Mouse (Mus musculus): ENCODE data around the gene Large2. TPM values are rescaled to one million over a fixed set of nuclear protein-coding genes. Genes with fewer than 3 reads are reported as not detected.

The Large2 gene
- polyA plus RNA-seq, 1 experiment from 2014 or later: 13.0 TPM

DNA sequence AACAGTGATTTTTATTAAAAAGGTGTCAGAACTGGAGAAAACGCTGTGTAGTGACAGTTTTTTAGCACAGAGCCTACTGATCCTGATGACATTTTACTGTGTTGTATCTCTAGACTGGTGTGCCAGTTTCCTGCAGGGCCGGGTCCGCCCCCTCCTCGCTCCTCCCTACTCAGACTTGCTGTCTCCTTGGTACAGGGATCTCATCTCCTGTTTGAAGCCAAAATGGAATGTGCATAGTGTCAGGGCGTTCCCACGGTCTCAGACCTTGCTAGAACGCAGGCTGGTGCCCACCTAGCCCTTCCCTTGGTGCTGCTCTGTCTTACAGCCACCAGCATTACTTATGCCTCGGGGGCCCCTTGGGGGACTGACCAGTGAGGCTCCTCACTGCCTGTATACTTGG, 12.9 kb downstream of the Large2 start:
- Histone ChIP-seq H3K27me3 (ENCODE audit: low read depth, poor library complexity, severe bottlenecking) (no peaks in the 10 kb centered on the region), H3K4me1 (no peaks in the 10 kb centered on the region), H3K27ac (no peak overlapping the region), H3K36me3 (peaks cover 82% of the 10 kb centered on the region), H3K4me3 (no peak overlapping the region), H3K9me3 (replicated peaks) (no peaks in the 10 kb centered on the region)
- no peak for DNase-seq (ENCODE audit: low spot score)
- WGBS: 87% methylated on average over 8 of the region's 8 CpGs

DNA sequence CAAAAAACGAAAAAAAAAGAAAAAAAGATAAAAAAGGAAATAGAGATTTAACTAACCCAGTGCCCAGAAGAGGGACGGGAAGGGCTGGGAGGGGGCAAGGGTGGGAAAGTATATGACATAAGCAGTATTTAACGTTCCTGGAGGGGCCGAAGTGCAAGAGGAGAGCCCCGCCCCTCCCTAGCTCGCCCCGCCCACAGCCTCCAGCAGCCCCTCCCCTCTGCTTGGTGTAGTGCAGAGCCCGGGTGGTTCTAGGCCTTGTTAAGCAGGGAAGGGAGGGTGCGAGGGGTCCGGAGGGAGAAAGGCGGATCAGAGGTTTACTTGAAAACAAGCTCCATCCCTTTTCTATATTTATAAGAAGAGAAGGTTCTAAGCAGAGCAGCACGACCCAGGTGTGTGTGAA, 13.8 kb downstream of the Large2 start:
- H3K9me3 ChIP-seq (replicated peaks): no peaks in the 10 kb centered on the region
- peaks cover 85% of the 10 kb centered on the region for H3K36me3 ChIP-seq
- no peak for DNase-seq (ENCODE audit: low spot score)
- H3K4me1 ChIP-seq: no peaks in the 10 kb centered on the region
- no peak overlapping the region for H3K4me3 ChIP-seq
- H3K27me3 ChIP-seq (ENCODE audit: low read depth, poor library complexity, severe bottlenecking): no peaks in the 10 kb centered on the region
- WGBS: 22% methylated on average over 12 of the region's 12 CpGs
- H3K27ac ChIP-seq: no peak overlapping the region

DNA sequence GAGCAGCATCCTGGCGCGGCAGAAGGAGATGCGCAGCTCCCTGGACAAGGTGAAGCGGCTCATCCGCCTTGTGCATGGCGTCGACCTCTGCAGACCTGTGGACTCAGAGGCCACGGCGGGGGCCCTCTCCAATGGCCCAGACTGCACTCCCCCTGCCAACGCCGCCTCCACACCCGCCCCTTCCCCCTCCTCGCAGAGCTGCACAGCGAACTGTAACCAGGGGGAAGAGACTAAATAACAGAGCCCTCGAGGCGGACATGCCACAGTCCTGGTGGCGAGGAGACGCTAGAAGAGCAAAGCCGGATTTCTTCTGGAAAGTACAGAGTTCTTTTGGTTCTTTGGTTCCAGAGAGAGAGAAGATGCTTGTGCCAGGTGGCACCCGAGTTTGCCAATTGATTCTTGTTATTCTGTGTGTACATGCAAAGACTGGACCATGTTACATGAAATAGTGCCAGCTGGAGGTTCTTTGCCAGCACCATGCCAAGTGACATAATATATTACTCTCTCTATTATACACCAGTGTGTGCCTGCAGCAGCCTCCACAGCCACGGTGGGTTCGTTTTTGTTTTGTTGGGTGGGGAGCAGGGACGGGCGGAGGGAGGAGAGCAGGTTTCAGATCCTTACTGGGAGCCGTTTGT, 14.4 kb downstream of the Large2 start:
- Histone ChIP-seq H3K27me3 (ENCODE audit: low read depth, poor library complexity, severe bottlenecking) (no peaks in the 10 kb centered on the region), H3K36me3 (peaks cover 83% of the 10 kb centered on the region), H3K9me3 (replicated peaks) (no peaks in the 10 kb centered on the region), H3K4me1 (no peaks in the 10 kb centered on the region), H3K27ac (no peak overlapping the region), H3K4me3 (no peak overlapping the region)
- WGBS: 74% methylated on average over 25 of the region's 25 CpGs
- no peak for DNase-seq (ENCODE audit: low spot score)

DNA sequence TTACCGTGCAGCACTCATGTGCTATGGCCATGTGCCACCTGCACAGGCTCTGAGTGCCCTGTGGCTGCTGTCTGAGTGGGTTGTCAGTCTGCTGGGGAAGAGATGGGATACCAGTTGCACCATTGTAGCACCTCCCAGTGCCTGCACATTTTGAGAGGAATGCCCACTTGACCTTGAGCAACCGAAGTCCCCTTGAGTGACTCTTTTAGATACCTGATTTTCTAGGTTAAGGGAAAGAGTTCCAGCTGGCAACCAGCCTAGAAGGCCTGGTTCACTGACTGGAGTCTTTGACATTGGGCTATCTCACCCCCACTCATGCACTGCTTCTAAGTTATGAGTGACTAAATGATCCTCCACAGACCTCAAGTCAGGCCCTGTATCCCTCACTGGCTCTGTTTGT, 15.4 kb downstream of the Large2 start:
- WGBS: 93% methylated on average over 2 of the region's 2 CpGs
- DNase-seq (ENCODE audit: low spot score): no peak

DNA sequence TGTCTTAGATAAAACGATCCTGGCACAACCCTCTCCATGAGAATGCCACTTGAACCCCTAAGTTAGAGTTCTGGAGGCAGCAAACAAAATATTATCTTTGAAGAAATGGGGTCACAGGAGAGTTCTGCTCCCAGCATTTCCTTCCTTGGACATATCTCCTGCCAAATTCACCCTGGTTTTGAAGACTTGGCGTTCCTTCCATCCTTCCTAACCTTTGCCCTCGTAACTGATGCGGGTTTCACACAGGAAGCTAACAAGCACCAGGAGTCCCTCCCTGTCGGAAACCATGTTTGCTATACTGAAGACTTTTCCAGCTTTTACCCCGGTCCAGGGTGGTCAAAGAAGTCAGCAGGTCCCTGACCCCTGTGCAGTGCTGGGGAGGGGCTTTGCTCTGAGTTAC, 20.4 kb downstream of the Large2 start:
- Histone ChIP-seq H3K9me3 (replicated peaks) (no peaks in the 10 kb centered on the region), H3K27me3 (ENCODE audit: low read depth, poor library complexity, severe bottlenecking) (no peaks in the 10 kb centered on the region), H3K27ac (no peak overlapping the region), H3K36me3 (peaks cover 71% of the 10 kb centered on the region), H3K4me1 (peaks cover 36% of the 10 kb centered on the region), H3K4me3 (no peak overlapping the region)
- WGBS: 51% methylated on average over 6 of the region's 6 CpGs
- no peak for DNase-seq (ENCODE audit: low spot score)

More for the DNA sequence above, 15.4 kb downstream of the Large2 start:
- H3K9me3 ChIP-seq (replicated peaks): no peaks in the 10 kb centered on the region
- no peaks in the 10 kb centered on the region for H3K27me3 ChIP-seq (ENCODE audit: low read depth, poor library complexity, severe bottlenecking)
- H3K27ac ChIP-seq: no peak overlapping the region
- peaks cover 76% of the 10 kb centered on the region for H3K36me3 ChIP-seq
- H3K4me1 ChIP-seq: peaks cover under 1% of the 10 kb centered on the region; the same call in 1 of the 2 replicates
- no peak overlapping the region for H3K4me3 ChIP-seq

DNA sequence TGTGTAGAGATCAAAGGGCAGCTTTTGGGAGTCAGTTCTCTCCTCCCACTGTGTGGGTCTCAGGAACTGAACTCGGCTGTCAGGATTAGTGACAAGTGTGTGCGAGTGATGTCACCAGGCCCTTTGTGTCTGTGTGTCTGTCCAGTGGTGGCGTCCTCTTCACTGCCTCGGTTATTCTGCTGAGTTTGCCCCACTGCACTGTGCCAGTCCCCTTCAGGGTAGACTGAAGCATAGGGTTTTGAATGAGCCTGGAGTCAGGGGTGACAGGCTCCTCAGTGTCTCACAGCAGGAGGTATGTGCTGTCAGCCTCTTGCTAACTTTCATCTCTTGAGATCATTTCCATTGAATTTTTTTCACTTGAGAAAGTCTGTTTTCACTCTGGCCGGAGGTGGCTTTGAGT, 21.3 kb downstream of the Large2 start:
- WGBS: 67% methylated on average over 5 of the region's 5 CpGs
- no peaks in the 10 kb centered on the region for H3K9me3 ChIP-seq (replicated peaks)
- DNase-seq (ENCODE audit: low spot score): no peak
- peaks cover 71% of the 10 kb centered on the region for H3K36me3 ChIP-seq
- H3K27me3 ChIP-seq (ENCODE audit: low read depth, poor library complexity, severe bottlenecking): no peaks in the 10 kb centered on the region
- peaks cover 44% of the 10 kb centered on the region for H3K4me1 ChIP-seq
- no peak overlapping the region for H3K27ac ChIP-seq
- no peak overlapping the region for H3K4me3 ChIP-seq

DNA sequence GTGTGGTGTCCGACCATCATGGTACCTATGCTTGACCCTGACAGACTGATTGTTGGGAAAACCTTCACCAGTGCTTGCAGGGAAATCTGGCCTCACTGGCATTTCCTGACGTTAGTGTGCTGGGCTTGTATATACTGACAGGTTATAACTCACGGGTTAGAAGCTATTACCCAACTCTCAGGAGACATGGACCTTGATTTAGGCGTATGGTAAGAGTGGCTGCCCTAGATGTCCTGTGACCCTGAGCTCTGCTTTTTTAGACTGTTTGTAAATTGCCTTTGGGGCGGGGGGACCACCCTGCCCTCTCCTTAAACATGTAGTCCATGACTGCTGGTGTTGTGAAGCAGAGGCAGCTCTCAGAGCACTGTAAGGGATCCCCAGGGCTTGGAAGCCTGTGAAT, 24.0 kb downstream of the Large2 start:
- no peaks in the 10 kb centered on the region for H3K27me3 ChIP-seq (ENCODE audit: low read depth, poor library complexity, severe bottlenecking)
- H3K36me3 ChIP-seq: peaks cover 72% of the 10 kb centered on the region
- no peak for DNase-seq (ENCODE audit: low spot score)

DNA sequence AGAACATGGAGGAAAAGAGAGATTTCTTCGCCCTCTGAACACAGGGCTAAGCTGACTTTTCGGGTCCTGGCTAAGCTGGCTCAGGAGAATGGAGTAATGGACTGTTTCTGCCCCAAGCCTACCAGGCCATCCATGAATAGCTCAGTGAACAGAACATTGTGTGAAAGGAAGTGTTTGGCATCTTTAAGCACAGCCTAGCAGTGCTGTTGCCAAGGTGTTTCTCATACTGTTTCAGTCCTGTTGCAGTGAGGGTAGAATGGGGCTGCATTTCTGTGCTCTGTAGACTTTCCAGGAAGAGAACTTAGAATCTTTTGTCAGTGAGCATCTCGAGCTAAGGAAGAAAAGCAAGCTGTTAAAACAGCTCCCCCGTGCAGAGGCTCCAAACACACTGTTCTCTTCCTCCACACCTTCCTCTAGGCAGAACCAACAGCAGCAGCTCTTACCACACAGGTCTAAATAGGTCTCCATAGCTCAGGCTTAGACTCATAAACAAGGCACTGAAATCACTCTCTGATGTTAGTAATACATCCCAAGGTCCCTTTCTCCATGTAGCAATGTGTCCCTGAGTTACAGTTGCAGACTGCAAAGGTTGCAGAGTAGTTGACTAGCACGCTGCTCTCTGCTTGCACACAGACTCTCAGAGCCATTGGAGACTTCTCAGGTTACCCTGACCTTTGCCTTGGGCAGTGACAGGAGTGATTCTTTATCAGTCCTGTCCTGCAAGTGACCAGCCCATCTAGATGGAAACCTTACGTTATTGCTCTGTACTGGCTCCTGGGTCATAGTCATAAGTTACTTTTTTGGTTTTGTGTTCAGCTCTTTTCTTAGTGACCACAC, 24.9 kb downstream of the Large2 start:
- no peak overlapping the region for H3K4me3 ChIP-seq
- WGBS: 44% methylated on average over 6 of the region's 6 CpGs
- peaks cover 77% of the 10 kb centered on the region for H3K36me3 ChIP-seq
- no peak for DNase-seq (ENCODE audit: low spot score)
- H3K27ac ChIP-seq: peak overlapping the region; percentile 36; the same call in 1 of the 2 replicates
- peaks cover 45% of the 10 kb centered on the region for H3K4me1 ChIP-seq
- no peaks in the 10 kb centered on the region for H3K9me3 ChIP-seq (replicated peaks)
- no peaks in the 10 kb centered on the region for H3K27me3 ChIP-seq (ENCODE audit: low read depth, poor library complexity, severe bottlenecking)

More for the DNA sequence above, 24.0 kb downstream of the Large2 start:
- WGBS: 36% methylated on average over 5 of the region's 5 CpGs
- no peaks in the 10 kb centered on the region for H3K9me3 ChIP-seq (replicated peaks)
- H3K4me1 ChIP-seq: peaks cover 45% of the 10 kb centered on the region
- 0 out of 2 replicates have a peak overlapping the region, but pooled peaks have one; percentile 39 for H3K27ac ChIP-seq
- H3K4me3 ChIP-seq: no peak overlapping the region

DNA sequence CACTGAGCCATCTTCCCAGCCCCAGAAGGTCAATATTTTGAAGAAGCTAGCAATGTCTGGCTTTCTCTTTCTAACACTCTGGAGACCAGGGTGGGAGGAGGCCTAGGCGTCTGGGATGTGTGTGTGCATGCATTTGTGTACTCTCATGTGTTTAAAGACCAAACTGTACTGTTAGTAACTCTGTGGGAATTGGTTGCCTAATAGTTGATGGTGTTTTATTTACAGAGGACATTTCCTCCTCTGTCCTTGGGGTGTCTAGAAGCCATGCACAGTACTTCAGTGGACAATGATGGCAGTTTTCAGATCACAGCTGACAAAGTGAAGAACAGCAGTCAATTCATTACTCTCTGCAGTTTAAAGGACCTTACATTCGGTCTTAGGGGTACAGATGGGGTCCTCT, 27.5 kb downstream of the Large2 start:
- peaks cover 79% of the 10 kb centered on the region for H3K36me3 ChIP-seq
- no peaks in the 10 kb centered on the region for H3K9me3 ChIP-seq (replicated peaks)
- H3K27ac ChIP-seq: no peak overlapping the region
- H3K4me3 ChIP-seq: no peak overlapping the region
- DNase-seq (ENCODE audit: low spot score): no peak
- WGBS: 95% methylated on average over 2 of the region's 2 CpGs
- no peaks in the 10 kb centered on the region for H3K27me3 ChIP-seq (ENCODE audit: low read depth, poor library complexity, severe bottlenecking)
- H3K4me1 ChIP-seq: peaks cover 38% of the 10 kb centered on the region

DNA sequence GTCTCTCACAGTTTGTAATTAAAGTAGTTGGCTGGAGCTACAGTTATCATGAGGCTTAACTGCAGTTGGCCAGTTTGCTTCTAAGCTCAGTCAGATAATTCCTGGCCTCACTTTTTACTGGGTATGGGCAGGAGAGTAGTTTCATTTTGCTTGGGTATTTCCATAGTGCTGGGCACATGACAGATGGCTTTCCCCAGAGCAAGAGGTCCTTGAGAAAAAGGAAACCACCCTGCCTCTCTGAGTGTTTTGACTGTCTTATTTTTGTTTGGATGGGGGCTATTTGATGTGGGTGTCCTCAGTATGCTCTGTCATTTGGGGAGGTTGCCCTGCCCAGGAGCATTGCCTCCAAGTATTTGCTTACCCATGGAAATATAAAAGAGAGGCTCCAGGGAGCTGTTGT, 32.3 kb downstream of the Large2 start:
- no peaks in the 10 kb centered on the region for H3K9me3 ChIP-seq (replicated peaks)
- H3K27ac ChIP-seq: no peak overlapping the region
- H3K27me3 ChIP-seq (ENCODE audit: low read depth, poor library complexity, severe bottlenecking): no peaks in the 10 kb centered on the region
- no peaks in the 10 kb centered on the region for H3K4me1 ChIP-seq
- H3K36me3 ChIP-seq: peaks cover 72% of the 10 kb centered on the region
- H3K4me3 ChIP-seq: no peak overlapping the region
- no peak for DNase-seq (ENCODE audit: low spot score)

DNA sequence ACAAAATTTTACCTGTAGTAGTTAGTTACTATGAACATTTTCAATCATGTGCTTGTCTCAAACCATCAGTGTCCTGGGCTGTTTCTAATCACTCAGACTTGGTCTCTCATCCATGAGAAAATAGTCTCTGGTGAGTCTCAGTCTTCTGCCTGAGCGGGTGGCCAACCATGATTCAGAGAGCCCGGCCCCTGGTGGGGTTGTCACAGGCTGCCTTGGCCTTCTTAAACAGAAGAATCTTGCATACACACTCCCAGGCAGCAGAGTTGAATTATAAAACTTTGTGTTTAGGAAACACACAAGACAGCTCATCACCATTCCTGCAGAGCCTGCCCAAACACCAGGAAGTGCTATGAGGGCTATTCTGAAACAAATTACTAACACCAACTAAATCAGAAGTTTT, 42.8 kb downstream of the Large2 start:
- Histone ChIP-seq H3K9me3 (replicated peaks) (no peaks in the 10 kb centered on the region), H3K27me3 (ENCODE audit: low read depth, poor library complexity, severe bottlenecking) (no peaks in the 10 kb centered on the region), H3K4me3 (no peak overlapping the region), H3K36me3 (peaks cover 90% of the 10 kb centered on the region), H3K27ac (no peak overlapping the region), H3K4me1 (no peaks in the 10 kb centered on the region)
- 92% methylated on average over 2 of the region's 2 CpGs for WGBS
- DNase-seq (ENCODE audit: low spot score): no peak

DNA sequence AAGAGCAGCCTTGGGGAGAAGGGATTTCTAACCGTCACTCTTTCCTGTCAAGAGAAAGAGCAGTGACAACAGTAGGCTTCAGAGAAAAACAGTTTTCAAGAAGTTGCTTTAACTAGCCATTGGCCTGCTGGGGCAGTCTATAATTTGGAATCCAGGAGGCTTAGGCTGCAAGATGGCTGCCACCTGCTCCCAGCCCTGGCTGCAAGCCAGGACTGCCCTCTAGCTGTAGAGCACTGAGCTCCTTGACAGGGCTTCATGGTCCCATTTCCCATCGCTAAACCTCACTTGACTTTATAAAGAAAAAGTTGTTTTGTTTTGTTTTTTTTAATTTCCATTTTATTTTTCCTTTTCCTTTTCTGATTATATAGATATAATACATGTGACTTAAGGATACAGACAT, 43.3 kb downstream of the Large2 start:
- Histone ChIP-seq H3K27me3 (ENCODE audit: low read depth, poor library complexity, severe bottlenecking) (no peaks in the 10 kb centered on the region), H3K4me1 (no peaks in the 10 kb centered on the region), H3K27ac (no peak overlapping the region), H3K9me3 (replicated peaks) (no peaks in the 10 kb centered on the region), H3K4me3 (no peak overlapping the region), H3K36me3 (peaks cover 91% of the 10 kb centered on the region)
- DNase-seq (ENCODE audit: low spot score): no peak
- 89% methylated on average over 2 of the region's 2 CpGs for WGBS

DNA sequence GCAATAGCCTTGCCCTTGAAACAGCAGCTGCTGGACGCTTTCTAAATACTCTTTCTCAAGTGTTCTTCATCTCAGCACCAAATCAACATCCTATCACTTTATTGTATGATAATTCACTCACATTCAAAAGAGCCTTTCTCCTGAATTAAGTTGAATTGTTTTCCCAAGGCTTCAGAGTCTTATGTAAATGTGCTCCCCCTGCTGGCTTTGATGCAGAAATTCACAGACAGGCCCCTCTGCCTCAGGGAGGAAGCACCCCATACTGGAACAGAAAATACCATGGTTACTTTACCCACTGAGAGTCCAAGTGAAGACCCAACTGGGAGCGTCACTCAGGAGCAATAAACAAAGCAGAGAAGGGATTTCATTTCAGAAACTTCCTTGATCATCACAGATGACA, 43.8 kb downstream of the Large2 start:
- H3K36me3 ChIP-seq: peaks cover 93% of the 10 kb centered on the region
- no peaks in the 10 kb centered on the region for H3K9me3 ChIP-seq (replicated peaks)
- no peaks in the 10 kb centered on the region for H3K27me3 ChIP-seq (ENCODE audit: low read depth, poor library complexity, severe bottlenecking)
- 66% methylated on average over 2 of the region's 2 CpGs for WGBS
- H3K4me3 ChIP-seq: no peak overlapping the region
- DNase-seq (ENCODE audit: low spot score): no peak
- H3K27ac ChIP-seq: no peak overlapping the region
- H3K4me1 ChIP-seq: no peaks in the 10 kb centered on the region

Measured in limb, embryonic 10.5 days (tissue).